Mouse (Mus musculus) forebrain, postnatal 0 days (tissue): ENCODE measurements at regions not wholly inside any gene's neighbourhood (a gene's known extent, or its start where the extent isn't known, plus 50 kb on each side); places are given as distances from the start of the nearest gene placed in this dataset.

Experiments
- ATAC-seq: fragments of 200-750 bp; cut with Nextera tagmentation; 2 replicates; pipeline ENCODE4 v1.8.0; 2017; ENCODE audit warnings: mild to moderate bottlenecking, moderate library complexity
- DNase-seq: peaks from one replicate; pipeline ENCODE4 v3.0.0-alpha.2; 2015
- H3K27ac ChIP-seq: fragments of 300-500 bp; sonication (generic); 2 replicates; pipeline ENCODE4 v1.5.1; 2014; ENCODE audit warnings: low read depth, mild to moderate bottlenecking, antibody characterized with exemption, low read length, moderate library complexity, mixed read lengths
- H3K27me3 ChIP-seq: fragments of 300-500 bp; sonication (generic); 2 replicates; pipeline ENCODE4 v1.6.1; 2014; ENCODE audit warnings: mild to moderate bottlenecking, low read length, mixed read lengths; ENCODE audit not compliant: insufficient read depth
- H3K36me3 ChIP-seq: fragments of 300-500 bp; sonication (generic); 2 replicates; pipeline ENCODE4 v1.6.1; 2014; ENCODE audit warnings: mild to moderate bottlenecking, moderate library complexity; ENCODE audit not compliant: insufficient read depth
- H3K4me1 ChIP-seq: fragments of 300-500 bp; sonication (generic); 2 replicates; pipeline ENCODE4 v1.6.1; 2014; ENCODE audit warnings: antibody characterized with exemption; ENCODE audit not compliant: insufficient read depth
- H3K4me2 ChIP-seq: fragments of 300-500 bp; sonication (generic); 2 replicates; pipeline ENCODE4 v1.6.1; 2014; ENCODE audit warnings: low read depth, mild to moderate bottlenecking, moderate library complexity
- H3K4me3 ChIP-seq: fragments of 300-500 bp; sonication (generic); 2 replicates; pipeline ENCODE4 v1.5.1; 2014; ENCODE audit warnings: low read depth, low read length, mixed read lengths
- H3K9ac ChIP-seq: fragments of 300-500 bp; sonication (generic); 2 replicates; pipeline ENCODE4 v1.6.1; 2014; ENCODE audit warnings: mild to moderate bottlenecking
- H3K9me3 ChIP-seq: fragments of 300-500 bp; sonication (generic); 2 replicates; pipeline ENCODE4 v1.6.1; 2016; ENCODE audit warnings: low read length
- CTCF ChIP-seq: sonication (generic); IDR thresholded peaks from 2 replicates; pipeline ENCODE4 v1.5.1; 2016; ENCODE audit warnings: antibody characterized with exemption, control low read depth, low read depth
- WGBS: fragments of 180-500 bp; shearing (Covaris S2); extraction: QIAGEN DNeasy Blood & Tissue Kit; methylation state at CpG from one replicate; pipeline ENCODE4 v1.1.7; 2014; 5-methylcytosine and 5-hydroxymethylcytosine counted together

DNA sequence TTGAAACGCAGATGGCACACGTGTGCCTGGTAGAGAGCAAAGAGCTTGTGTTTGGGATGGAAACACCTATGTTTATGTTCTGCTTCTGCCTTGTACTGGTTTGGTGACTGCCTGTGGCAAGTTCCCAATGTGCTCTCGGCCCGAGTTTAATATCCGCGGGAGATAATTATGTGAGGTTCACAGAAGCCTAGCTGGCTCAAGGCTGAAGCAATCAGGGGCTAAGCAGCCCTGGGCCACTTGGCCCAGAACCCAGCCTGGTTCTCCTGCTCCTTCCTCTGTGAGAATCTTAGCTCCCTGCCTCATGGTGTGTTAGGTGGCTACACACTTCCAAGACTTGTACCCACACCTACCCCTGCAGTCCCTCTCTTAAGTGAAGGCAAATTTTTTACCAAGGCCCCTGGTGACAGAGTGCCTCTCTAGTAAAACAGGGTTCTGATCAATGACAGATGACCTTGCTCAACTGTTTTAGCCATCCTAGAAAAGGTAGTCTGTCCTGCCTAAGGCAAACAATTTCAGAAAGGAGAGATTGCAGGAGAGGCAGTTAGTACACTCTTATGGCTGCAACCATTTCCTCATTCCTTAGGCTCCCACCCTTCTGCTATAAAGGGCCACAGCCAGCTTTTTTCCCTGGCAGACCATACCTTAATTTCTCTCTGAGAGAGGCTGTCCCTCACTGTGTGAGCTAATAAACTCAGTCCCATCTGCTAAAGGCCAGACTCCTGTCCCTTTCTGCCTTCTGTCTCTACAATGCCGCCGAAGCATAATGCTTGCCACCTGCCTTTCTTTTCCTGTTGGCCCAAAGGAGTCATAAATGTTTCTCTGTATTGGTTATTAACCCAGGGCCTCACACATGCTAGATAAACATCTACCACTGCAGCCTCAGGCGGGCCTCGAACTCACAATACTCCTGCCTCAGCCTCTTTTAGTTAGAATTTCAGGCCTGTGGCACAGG lies 61.9 kb upstream of the Dapl1 start:
- no peaks in the 10 kb centered on the region for H3K4me1 ChIP-seq
- H3K36me3 ChIP-seq = no peaks in the 10 kb centered on the region
- no peaks in the 10 kb centered on the region for H3K27me3 ChIP-seq
- no peaks in the 10 kb centered on the region for H3K9me3 ChIP-seq
- no peak overlapping the region for H3K9ac ChIP-seq
- WGBS = 68% methylated on average over 10 of the region's 10 CpGs
- no peak overlapping the region for H3K4me3 ChIP-seq
- no peak for TF ChIP-seq CTCF
- H3K27ac ChIP-seq = no peak overlapping the region
- no peak overlapping the region for H3K4me2 ChIP-seq
- ATAC-seq = no peak
- DNase-seq = no peak

DNA sequence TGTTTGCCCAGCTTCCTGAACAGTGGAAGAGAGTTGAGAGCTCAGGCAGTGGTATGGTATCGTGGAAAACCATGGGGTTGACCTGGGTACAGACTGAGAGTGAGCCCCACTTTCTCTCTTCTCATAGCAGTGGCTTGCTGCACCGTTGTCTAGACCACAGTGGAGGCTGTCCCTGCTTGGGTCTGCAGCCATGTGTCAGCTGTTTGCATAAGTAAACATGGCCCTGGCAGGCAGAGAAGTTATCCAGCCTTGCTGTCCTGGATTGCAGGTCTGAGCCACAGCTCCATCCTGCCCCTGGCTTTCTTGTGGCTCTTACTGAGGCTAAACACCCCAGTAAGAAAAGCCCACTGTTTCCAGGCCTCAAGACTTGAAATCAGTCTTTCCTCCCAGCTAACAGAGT lies 60.2 kb upstream of the Dapl1 start:
- H3K36me3 ChIP-seq = no peaks in the 10 kb centered on the region
- ATAC-seq = no peak
- no peak overlapping the region for H3K27ac ChIP-seq
- WGBS = 95% methylated on average over 2 of the region's 2 CpGs
- TF ChIP-seq CTCF = no peak
- no peak overlapping the region for H3K4me3 ChIP-seq
- no peak for DNase-seq
- H3K4me2 ChIP-seq = no peak overlapping the region
- no peaks in the 10 kb centered on the region for H3K4me1 ChIP-seq
- no peaks in the 10 kb centered on the region for H3K27me3 ChIP-seq
- no peaks in the 10 kb centered on the region for H3K9me3 ChIP-seq
- H3K9ac ChIP-seq = no peak overlapping the region

DNA sequence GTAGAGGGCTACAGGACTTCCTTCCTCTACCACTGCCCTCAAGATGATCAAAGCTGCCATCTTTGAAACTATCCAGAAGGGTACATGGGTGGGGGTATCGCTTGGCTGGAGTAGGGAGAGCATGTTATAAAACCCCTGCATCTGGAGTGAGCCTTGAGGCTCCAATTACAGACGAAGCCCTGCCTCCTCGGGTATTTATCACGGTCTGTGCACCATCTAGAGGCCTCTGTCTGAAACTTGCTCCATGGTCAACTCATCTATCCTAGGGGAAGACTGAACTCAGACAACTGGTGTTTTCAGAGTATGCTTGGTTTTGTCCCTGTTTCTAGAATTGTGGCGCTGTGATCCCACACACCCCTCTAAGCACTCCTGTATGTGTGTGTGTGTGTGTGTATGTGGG lies 59.7 kb upstream of the Dapl1 start:
- H3K9ac ChIP-seq = no peak overlapping the region
- H3K4me2 ChIP-seq = no peak overlapping the region
- H3K36me3 ChIP-seq = no peaks in the 10 kb centered on the region
- H3K4me1 ChIP-seq = no peaks in the 10 kb centered on the region
- H3K27ac ChIP-seq = no peak overlapping the region
- no peaks in the 10 kb centered on the region for H3K9me3 ChIP-seq
- no peaks in the 10 kb centered on the region for H3K27me3 ChIP-seq
- H3K4me3 ChIP-seq = no peak overlapping the region
- 60% methylated on average over 5 of the region's 5 CpGs for WGBS
- TF ChIP-seq CTCF = peak; percentile 66
- DNase-seq (peak; percentile 63), ATAC-seq (peak; percentile 89)

DNA sequence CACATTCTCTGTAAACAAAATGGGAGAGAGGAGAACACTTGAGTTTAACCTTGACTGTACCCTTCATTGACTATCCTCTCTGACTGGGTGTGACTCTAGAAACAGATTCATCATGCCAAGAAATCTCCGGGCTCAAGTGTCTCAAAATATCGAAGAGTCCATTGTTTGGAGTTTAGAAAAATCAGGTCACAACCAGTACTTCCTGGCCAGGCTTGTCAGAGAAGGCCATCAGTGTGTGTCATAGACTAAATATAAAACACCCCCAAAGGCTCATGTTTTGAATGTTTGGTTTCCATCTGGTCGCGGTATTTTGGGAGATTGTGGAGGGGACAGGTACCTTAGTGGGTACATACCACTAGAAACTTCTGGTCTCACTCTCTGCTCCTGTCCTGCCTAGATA lies 58.6 kb upstream of the Dapl1 start:
- no peak for DNase-seq
- no peaks in the 10 kb centered on the region for H3K27me3 ChIP-seq
- 90% methylated on average over 4 of the region's 4 CpGs for WGBS
- no peak overlapping the region for H3K4me3 ChIP-seq
- no peak overlapping the region for H3K4me2 ChIP-seq
- no peaks in the 10 kb centered on the region for H3K4me1 ChIP-seq
- H3K9ac ChIP-seq = no peak overlapping the region
- no peak for TF ChIP-seq CTCF
- H3K9me3 ChIP-seq = no peaks in the 10 kb centered on the region
- no peak for ATAC-seq
- H3K27ac ChIP-seq = no peak overlapping the region
- no peaks in the 10 kb centered on the region for H3K36me3 ChIP-seq

DNA sequence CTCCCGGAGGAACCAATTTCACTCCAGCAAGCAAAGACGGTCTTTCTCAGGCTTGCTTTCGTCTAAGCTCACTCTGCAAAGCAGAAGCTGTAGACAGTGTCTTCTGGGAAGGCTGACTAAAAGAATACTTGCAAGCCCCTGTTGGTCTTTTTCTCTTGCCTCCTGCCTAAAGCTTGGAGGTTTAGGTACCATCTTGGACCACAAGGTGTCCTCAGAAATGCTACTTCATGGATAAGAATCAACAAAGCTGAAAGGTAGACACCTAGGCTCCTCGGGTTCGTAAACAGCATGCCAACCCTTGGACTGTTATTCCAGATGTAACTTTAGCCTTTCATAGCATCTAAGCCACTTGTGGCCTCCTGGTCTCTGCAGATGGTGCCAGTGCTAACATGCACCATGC lies 53.0 kb upstream of the Dapl1 start:
- 95% methylated on average over 5 of the region's 5 CpGs for WGBS
- TF ChIP-seq CTCF = no peak
- Histone ChIP-seq H3K4me2 (no peak overlapping the region), H3K9ac (no peak overlapping the region), H3K36me3 (no peaks in the 10 kb centered on the region), H3K27ac (no peak overlapping the region), H3K27me3 (no peaks in the 10 kb centered on the region), H3K9me3 (no peaks in the 10 kb centered on the region), H3K4me3 (no peak overlapping the region), H3K4me1 (no peaks in the 10 kb centered on the region)
- no peak for DNase-seq
- no peak for ATAC-seq

DNA sequence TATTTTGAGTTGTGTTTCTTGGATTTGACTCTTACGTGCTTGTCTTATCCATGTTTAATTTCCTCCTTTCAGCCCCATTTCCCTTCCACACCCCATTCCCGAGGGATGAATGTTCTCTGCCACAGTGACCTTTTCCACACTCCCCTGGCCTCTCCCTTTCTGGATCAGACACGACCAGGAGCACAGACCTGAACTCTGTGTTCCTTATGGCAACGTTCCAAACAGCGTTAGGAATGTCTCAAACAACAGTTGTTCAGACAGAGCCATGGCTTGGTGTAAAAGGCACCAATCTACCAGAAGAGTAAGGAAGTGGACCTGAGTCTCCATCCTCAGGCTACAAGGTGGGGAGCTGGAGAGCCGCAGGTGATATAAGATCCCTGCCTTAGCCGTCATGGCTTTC lies 52.6 kb upstream of the Dapl1 start:
- Histone ChIP-seq H3K9me3 (no peaks in the 10 kb centered on the region), H3K4me3 (no peak overlapping the region), H3K4me1 (no peaks in the 10 kb centered on the region), H3K27me3 (no peaks in the 10 kb centered on the region), H3K9ac (no peak overlapping the region), H3K27ac (no peak overlapping the region), H3K4me2 (no peak overlapping the region), H3K36me3 (no peaks in the 10 kb centered on the region)
- DNase-seq (no peak), ATAC-seq (no peak)
- no peak for TF ChIP-seq CTCF
- WGBS = 86% methylated on average over 7 of the region's 7 CpGs
